Mouse (Mus musculus) monocyte, adult 2 months (primary cell): ENCODE measurements around the gene Pld1.

Experiments
- DNase-seq, 2 experiments: peaks; one replicate each; pipeline ENCODE4 v3.0.0; 2022; ENCODE audit warnings: low spot score in 2 of 2, low read depth in 1 of 2

Pld1 gene

DNA sequence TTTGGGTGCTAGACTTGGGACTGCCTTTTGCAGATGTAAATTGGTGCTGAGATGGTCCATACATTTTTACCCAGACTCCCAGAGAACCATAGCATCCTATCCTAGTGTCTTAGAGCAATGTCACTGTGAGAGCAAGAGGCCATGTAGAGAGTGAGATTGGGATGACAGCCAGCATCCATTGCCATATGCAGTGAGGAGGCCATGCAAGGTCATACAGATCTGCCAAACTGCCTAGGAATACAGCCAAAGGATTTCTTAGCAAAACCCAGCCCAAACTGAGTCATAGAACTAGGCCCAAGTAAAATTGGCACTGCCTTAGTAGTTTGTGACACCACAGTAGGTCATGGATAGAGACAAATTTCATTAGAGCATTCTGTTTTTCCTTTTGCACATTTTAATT, 206.2 kb downstream of the Pld1 start:
- no peak for DNase-seq

DNA sequence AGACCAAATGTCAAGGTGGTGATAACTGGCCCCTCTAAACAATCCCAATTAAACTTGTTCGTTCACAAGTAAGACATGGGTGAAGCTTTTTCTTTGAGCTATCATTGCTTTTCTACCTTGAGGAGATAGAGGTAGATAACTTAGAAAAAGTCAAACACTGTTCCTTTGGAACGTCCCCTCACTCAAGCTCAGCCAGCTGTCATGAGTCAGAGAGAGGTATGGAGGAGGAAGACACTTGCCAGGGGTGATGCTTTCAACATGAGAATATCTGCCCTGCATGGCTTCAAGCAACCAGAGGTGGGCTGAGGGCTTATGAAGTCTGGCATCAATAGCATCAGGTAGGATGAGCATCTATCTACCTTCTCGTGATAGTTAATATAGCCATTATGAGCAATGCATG, 207.0 kb downstream of the Pld1 start:
- DNase-seq = no peak

DNA sequence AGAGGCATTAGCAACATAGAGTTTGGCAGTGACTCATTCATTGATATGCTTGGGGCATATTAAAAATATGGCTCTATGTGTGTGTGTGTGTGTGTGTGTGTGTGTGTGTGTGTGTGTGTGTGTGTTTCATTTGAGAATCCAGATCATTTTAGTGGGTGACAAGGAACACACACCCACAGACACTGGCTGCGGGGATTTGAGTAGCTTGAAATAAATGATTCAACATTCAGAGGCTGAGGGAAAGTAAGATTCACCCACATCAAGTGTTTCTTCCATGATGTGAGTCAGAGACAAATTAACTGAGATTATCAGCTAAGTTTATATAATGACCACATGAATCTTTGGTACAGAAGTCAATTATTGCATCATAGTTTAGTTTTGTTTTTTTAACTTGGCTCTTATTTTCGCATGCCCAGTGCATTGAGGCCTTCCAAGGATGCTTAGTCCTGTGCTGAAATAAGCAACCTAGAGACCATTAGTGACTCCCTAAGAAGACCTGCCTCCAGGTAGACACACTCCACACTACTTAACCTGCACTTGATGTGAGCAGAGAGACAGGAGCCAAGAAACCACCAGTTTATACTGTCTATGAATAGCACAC, 211.3 kb downstream of the Pld1 start:
- DNase-seq = no peak

DNA sequence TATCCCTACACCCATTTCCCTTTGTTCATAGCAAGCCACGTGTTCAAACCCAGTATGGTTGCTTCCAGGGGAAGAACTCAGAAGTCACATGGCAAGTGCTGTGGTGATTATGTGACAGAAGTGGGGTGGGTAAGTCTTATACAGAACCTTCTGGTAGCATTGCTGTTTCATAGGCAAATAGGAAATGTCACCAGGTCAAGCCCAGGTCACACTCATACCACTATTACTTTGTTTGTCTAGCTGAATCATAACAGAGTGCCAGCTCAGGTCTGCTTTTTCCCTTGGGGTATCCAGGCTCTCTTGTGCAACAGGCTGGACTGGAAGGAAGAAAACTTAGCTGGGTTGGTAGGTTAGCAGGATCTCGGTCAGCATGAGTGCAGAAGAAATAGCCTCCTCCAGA, 219.5 kb downstream of the Pld1 start:
- DNase-seq = no peak

DNA sequence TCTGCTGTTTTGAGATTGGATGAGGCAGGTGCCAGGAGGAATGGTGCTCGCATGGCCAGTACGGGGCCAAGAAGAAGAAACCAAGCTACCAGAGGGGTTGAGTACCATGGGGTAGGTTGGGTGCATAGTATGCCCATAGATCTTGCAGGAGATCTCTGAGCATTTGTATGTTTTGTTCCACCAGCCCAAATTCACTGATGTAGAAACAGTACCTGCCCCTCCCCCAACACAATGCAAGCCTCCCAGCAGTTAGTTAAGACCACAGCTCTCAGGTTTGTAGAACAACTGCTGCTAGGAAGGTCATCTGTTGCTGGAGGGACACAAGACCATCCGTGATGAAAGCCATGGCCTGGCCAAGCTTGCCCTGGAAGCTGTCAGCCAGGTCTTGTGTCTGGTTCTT, 220.4 kb downstream of the Pld1 start:
- DNase-seq = no peak

DNA sequence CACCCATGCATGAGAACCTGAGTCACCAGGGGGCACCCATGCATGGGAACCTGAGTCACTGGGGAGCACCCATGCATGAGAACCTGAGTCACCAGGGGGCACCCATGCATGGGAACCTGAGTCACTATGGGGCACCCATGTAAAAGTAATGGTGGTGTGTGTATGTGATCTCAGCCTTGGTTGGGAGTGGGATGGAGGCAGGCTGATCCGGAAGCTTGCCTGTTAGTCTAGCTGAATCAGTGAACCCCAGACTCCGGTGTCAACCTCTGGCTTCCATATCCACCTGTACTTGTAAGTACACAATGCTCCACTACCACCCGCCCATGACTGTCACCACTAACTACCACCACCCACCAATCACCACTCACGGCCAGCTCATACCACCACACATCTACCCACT, 223.9 kb downstream of the Pld1 start:
- DNase-seq = no peak

DNA sequence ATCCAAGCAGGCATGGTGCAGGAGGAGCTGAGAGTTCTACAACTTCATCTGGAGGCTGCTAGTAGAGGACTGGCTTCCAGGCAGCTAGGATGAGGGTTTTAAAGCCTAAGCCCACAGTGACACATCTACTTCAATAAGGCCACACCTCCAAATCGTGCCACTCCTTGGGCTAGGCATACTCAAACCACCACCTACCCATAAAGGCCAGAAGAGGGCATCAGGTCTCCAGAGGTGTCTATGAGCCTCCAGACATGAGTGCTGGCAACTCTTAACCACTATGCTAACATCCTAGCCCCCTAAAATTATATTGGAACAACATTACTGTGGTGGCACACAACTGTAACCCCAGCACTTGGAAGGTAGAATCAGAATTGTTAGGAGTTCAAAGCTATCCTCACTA, 226.2 kb downstream of the Pld1 start:
- DNase-seq = no peak

DNA sequence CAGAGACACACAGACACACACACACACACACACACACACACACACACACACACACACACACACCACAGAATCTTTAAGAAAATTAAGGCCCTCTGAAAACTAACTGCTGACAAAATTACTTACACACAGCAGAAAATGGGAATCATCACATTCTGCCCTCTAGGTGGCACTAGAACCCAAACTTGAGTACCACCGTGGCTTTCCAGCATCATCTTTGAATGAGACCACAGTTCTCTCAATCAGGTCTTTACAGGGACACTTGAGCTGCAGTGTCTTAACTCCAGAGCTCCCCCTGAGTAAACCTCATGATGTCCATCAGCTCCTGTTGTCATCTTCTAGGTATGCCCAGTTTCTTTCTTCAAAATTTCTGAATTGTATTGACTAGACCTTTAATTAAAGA, 227.1 kb downstream of the Pld1 start:
- DNase-seq = no peak

DNA sequence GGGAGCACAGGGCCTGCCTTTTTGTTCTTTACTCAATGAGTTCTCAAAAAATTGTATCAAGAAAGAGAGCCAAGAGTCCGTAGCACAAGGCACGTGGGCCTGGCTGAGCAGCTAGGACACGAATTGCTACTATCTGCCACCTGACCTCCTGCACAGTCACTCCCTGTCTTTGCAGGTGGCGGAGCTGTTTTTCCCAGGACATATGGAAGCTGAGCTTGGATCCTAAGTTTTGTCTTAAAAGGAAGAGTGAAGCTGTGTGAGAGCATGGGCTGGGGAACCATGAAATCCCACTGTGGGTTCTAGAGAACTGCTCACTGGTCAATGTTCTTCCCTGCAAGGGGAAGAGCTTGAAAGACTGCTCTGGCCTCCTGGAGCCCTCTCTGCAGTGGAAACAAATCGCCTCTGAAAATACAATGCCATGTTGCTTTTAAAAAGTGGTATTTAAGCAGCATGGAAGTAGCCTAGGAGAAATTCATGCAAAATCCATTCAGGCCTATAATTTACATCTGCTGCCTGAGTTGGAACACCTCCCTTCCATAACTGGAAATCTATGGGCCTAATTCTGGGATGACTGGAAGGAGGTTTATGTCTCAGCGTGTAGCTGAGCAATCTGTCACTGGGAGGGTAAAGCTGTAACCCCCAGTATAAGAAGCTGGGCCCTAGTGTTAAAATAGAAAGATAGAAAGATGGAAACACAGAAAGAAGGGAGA, 229.5 kb downstream of the Pld1 start:
- DNase-seq = no peak

DNA sequence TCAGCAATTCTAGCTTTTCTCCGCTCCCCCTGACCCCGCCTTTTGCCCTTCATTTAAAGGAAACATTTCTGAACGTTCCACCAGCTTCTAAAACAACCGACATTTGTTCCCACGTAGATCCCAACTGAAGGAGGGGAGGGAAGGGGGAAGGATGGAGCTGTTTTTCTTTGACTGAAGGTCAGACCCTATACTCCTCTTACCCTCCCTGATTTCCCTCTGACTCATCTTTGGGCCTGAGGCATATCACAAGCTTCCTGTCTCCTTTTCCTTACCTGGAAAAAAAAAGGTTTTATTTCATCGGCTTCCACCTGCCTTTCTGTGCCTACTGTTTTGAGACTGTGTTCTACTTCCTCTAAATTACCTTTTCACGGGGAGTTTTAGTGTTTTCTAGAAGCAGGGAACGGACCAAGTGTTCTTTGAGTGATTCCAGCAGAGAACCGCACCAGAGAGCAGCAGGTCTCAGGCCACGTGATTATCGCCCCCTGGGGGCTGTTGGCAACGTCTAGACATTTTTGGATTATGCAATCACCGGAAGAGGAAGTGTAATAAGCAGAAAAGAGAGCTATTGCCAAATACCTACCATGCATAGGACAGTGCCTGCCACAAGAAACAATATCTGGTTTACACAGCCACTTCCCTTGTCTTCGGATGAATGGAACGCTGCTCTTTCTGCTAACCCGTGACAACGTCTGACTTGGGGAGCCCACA, 232.6 kb downstream of the Pld1 start:
- peak; percentile 45 to 50 for DNase-seq

DNA sequence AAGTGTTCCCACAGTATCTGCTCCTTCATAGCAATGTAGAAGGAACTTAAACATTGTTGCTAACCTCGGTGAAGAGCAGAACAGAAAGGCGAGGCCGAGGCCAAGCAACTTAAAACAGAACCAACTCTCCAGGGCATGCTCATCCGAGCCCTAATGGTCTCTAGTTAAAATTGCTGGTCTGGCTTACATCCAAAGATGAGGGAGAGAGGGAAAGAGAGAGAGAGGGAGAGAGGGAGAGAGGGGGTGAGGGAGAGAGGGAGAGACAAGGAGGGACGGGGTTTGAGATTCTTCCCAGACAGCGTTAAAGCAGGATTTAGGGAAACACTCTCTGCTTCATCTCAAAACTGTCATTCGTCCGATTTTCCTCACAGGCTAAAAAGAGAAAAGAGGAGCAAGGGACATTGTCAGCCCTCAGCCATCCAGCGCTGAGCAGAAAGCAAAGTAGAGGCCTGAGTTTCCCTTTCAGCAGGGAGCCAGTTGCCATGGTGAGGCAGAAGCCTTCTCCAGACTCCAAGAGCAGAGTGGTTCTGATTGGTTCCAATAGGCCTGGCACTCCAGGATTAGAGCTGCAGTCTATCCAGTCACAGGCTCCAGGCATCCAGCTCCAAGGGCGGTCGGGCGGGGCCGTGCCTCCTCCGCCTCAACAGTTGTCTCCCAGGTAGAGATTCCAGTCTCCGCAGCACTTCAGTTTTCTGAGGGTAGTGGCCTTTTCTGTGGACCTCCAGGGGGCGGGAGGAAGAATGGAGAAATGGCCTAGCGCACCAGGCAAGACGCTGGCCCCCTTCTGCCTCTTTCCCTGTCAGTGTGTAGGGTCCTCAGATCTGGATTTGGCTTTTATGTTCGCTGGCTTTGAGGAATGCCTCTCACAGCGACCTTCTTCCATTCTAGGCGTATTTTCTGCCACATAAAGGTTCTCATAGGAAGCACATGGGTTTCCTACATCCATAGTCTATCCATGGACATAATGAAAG, 237.8 kb downstream of the Pld1 start:
- DNase-seq = no peak

DNA sequence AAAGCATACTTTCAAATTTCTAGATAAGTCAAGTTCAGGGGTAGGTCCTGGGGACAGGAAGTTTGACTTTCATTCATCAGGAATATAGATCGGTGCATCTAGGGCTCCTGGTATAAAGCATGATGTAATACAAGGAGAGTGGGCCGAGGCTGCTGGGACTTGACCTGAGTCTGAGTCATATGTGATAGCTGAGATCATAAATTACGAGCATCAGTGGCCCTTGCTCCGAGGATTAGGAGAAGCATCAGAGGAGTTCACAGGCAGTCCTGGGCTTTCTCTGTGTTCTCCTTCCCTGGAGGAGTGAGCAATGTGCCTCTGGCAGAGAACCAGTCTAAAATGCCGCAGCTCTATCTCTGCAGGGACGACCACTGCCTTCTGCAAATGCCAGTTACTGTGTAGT, 239.8 kb downstream of the Pld1 start:
- no peak for DNase-seq
